Mouse (Mus musculus) heart, postnatal 0 days (tissue): ENCODE measurements around the gene Zbtb42.

Experiments
- CTCF ChIP-seq: IDR thresholded peaks from 2 replicates; pipeline ENCODE4 v1.5.1; 2016; ENCODE audit warnings: antibody characterized with exemption, control low read depth, low read depth
- EP300 ChIP-seq: IDR thresholded peaks from 2 replicates; pipeline ENCODE4 v1.6.1; 2016; ENCODE audit warnings: antibody characterized with exemption, low read depth

GRCm38 (mm10) chr12:112677076-112677475 lies 1.6 kb upstream of the Zbtb42 start:
- TF ChIP-seq CTCF (no peak), EP300 (no peak)
